ENCODE assay signal across 22 mouse cellular contexts in the genomic region with DNA sequence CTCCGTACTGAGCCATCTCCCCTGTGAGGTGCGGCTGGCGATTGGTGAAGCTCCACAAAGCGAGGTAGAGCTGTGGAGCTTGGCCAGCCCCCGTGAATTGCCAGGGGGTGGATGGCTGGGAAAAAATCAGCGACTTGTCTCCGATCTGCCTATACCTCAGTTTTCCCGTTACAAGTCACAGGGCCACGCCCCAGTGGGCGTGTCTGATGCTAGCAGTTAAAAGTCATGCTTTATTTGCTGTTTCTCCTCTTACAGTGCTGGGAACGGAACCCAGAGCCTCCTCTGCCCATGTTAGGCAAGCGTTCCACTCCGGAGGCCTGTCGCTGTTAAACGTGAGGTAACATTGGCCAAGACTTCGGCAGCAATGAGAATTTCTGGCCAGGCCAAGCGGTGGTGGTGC. TPM values are rescaled to one million over a fixed set of nuclear protein-coding genes. Genes with fewer than 3 reads are reported as not detected.
DNase-seq lines count a peak whose midpoint lies in the region; ATAC-seq lines count a peak whose summit lies in the region.
"Had no signal": no experiment of that assay in that cellular context is flagged by ENCODE, and none has a peak within 500 bp of the region (broad histone marks: within the 10 kb centered on the region; RNA-seq: fewer than 3 reads in every experiment).

No protein-coding gene starts in this region.

- no peak overlapping the region for H3K27ac ChIP-seq in hindbrain, embryonic 13.5 days
- no peak overlapping the region for H3K27ac ChIP-seq in hindbrain, embryonic 16.5 days (ENCODE audit: low read depth, low read length)
- peak overlapping the region; percentile 77 for H3K27ac ChIP-seq in forebrain, embryonic 15.5 days (replicated peaks)
- H3K27ac ChIP-seq: embryonic facial prominence, embryonic 15.5 days; heart, embryonic 10.5 days; hindbrain, embryonic 15.5 days had no signal

- peak; percentile 74 for DNase-seq in R1 (ENCODE audit: low read depth, low spot score)
- no peak for DNase-seq in retina, postnatal 1 day
- no peak for DNase-seq in lung, adult 18-20 months
- DNase-seq: adrenal gland, adult 2 months; adrenal gland, postnatal 36 days; cerebellum, adult 2 months; cerebellum, postnatal 10 days; embryo, embryonic 11 days; gastrocnemius, postnatal 36 days; heart, adult 18-20 months; heart, postnatal 10 days; heart, postnatal 4 days; kidney, adult 8-10 months had no signal

- H3K9ac ChIP-seq in hindbrain, embryonic 13.5 days, result peak overlapping the region; percentile 24; the same call in 1 of the 2 replicates
- H3K9ac ChIP-seq in hindbrain, embryonic 16.5 days (ENCODE audit: low read depth, low read length), result no peak overlapping the region
- H3K9ac ChIP-seq in forebrain, embryonic 15.5 days (replicated peaks), result no peak overlapping the region
- H3K9ac ChIP-seq: embryonic facial prominence, embryonic 15.5 days; hindbrain, embryonic 15.5 days had no signal

- 78% methylated on average over 17 of the region's 17 CpGs for WGBS in hindbrain, embryonic 13.5 days
- WGBS in hindbrain, embryonic 16.5 days, result 83% methylated on average over 17 of the region's 17 CpGs
- WGBS in forebrain, embryonic 15.5 days, result 79% methylated on average over 17 of the region's 17 CpGs

- no peak overlapping the region for H3K4me2 ChIP-seq in hindbrain, embryonic 13.5 days
- no peak overlapping the region for H3K4me2 ChIP-seq in hindbrain, embryonic 16.5 days (ENCODE audit: low read length)
- H3K4me2 ChIP-seq in forebrain, embryonic 15.5 days (replicated peaks), result no peak overlapping the region
- H3K4me2 ChIP-seq: embryonic facial prominence, embryonic 15.5 days; hindbrain, embryonic 15.5 days had no signal

- peaks cover 42% of the 10 kb centered on the region for H3K4me1 ChIP-seq in hindbrain, embryonic 13.5 days (replicated peaks)
- H3K4me1 ChIP-seq in hindbrain, embryonic 16.5 days (ENCODE audit: control insufficient read depth, insufficient read depth, low read depth, low read length), result peaks cover 5% of the 10 kb centered on the region; the same call in 1 of the 2 replicates
- H3K4me1 ChIP-seq in forebrain, embryonic 15.5 days, result peaks cover 35% of the 10 kb centered on the region

- no peak for ATAC-seq in hindbrain, embryonic 13.5 days (ENCODE audit: low FRiP score)
- no peak for ATAC-seq in hindbrain, embryonic 16.5 days
- ATAC-seq in forebrain, embryonic 15.5 days (replicated peaks), result no peak
- ATAC-seq: inflammation-experienced regulatory T-cells, adult 6 months; intestine, postnatal 0 days had no signal

- no peak overlapping the region for H3K4me3 ChIP-seq in hindbrain, embryonic 13.5 days
- H3K4me3 ChIP-seq in hindbrain, embryonic 16.5 days (ENCODE audit: low read length), result no peak overlapping the region
- H3K4me3 ChIP-seq in forebrain, embryonic 15.5 days, result no peak overlapping the region
- H3K4me3 ChIP-seq: embryonic facial prominence, embryonic 15.5 days; erythroblast, embryonic 14.5 days; heart, embryonic 10.5 days; hindbrain, embryonic 15.5 days had no signal

- no peaks in the 10 kb centered on the region for H3K9me3 ChIP-seq in hindbrain, embryonic 13.5 days
- H3K9me3 ChIP-seq in hindbrain, embryonic 16.5 days (ENCODE audit: control insufficient read depth, low read length), result no peaks in the 10 kb centered on the region
- no peaks in the 10 kb centered on the region for H3K9me3 ChIP-seq in forebrain, embryonic 15.5 days
- H3K9me3 ChIP-seq: embryonic facial prominence, embryonic 15.5 days; heart, embryonic 10.5 days; hindbrain, embryonic 15.5 days had no signal

- no peaks in the 10 kb centered on the region for H3K36me3 ChIP-seq in hindbrain, embryonic 13.5 days
- H3K36me3 ChIP-seq in hindbrain, embryonic 16.5 days (ENCODE audit: control insufficient read depth, insufficient read depth, low read length), result no peaks in the 10 kb centered on the region
- H3K36me3 ChIP-seq in forebrain, embryonic 15.5 days, result no peaks in the 10 kb centered on the region
- H3K36me3 ChIP-seq: embryonic facial prominence, embryonic 15.5 days; heart, embryonic 10.5 days; hindbrain, embryonic 15.5 days had no signal

- no peaks in the 10 kb centered on the region for H3K27me3 ChIP-seq in hindbrain, embryonic 13.5 days
- no peaks in the 10 kb centered on the region for H3K27me3 ChIP-seq in hindbrain, embryonic 16.5 days (replicated peaks; ENCODE audit: control insufficient read depth, insufficient read depth, low read length)
- no peaks in the 10 kb centered on the region for H3K27me3 ChIP-seq in forebrain, embryonic 15.5 days
- H3K27me3 ChIP-seq: embryonic facial prominence, embryonic 15.5 days; hindbrain, embryonic 15.5 days had no signal

RNA-seq across cellular contexts. Expression of gene Pheta1, which starts 56.9 kb away (rescaled TPM):
- polyA plus RNA-seq in hindbrain, embryonic 13.5 days (2015; fragmentation: Nextera tagmentation; extraction: Ambion mirVana), result 45.5 and 47.4 TPM in 2 replicates
- 34.1 and 39.5 TPM in 2 replicates for polyA plus RNA-seq in hindbrain, embryonic 16.5 days (2015; fragmentation: Nextera tagmentation; extraction: Ambion mirVana)
- 58.9 and 59.3 TPM in 2 replicates for polyA plus RNA-seq in forebrain, embryonic 15.5 days (2015; fragmentation: Nextera tagmentation; extraction: Ambion mirVana)
